In the genomic region with DNA sequence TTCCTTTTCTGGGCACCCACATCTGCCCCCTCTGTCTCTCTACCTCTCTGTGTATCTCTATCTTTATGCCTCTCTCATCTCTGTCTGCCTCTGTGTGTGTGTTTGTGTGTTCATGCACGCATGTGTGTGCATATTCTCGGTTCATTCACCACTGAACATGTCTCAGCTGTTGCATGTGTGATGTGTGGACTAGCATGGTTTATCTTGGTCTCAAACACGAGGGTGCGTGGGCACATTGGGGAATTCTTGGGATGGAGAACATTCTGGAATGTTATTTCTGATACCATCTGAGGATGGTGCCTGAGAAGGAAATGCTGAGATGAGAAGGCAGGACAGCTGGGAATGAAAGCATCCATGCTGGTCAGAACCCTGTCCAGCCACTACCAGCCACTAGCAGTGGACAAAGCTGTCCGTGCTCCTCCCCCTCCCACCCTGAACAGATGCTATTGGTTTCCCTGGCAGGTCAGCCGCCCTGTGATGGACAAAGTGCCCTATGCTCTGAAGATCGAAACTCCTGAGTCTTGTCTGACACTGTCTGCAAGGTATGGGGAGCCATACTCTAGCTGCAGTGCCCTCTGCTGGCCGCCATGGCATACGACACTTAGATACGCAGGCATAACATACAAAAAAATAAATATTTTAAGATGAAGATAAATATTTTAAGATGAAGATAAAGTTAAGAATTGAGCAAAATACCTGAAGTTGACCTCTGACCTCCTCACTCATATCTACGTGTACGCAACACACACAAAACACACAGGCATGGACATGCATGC, we compare ENCODE assay signal across 10 mouse cellular contexts. TPM values are rescaled to one million over a fixed set of nuclear protein-coding genes. Genes with fewer than 3 reads are reported as not detected.
DNase-seq lines count a peak whose midpoint lies in the region; ATAC-seq and TF ChIP-seq lines count a peak whose summit lies in the region.
"Had no signal": no experiment of that assay in that cellular context is flagged by ENCODE, and none has a peak within 500 bp of the region (broad histone marks: within the 10 kb centered on the region; RNA-seq: fewer than 3 reads in every experiment).

No protein-coding gene starts in this region.

- H3ac ChIP-seq in C2C12 (ENCODE audit: control insufficient read depth, insufficient read length, low read depth): no peak overlapping the region

- peak; percentile 46 for TF ChIP-seq CTCF in C2C12 (IDR thresholded peaks at IDR 0.05; ENCODE audit: control insufficient read depth, insufficient read depth, insufficient read length)

- no peak overlapping the region for H3K9ac ChIP-seq in hindbrain, embryonic 13.5 days
- H3K9ac ChIP-seq in forebrain, embryonic 12.5 days: no peak overlapping the region
- H3K9ac ChIP-seq: embryonic facial prominence, embryonic 15.5 days; liver, embryonic 15.5 days had no signal

- H3K79me3 ChIP-seq in C2C12 (ENCODE audit: low read depth): no peaks in the 10 kb centered on the region

- 51% methylated on average over 12 of the region's 12 CpGs for WGBS in hindbrain, embryonic 10.5 days
- 53% methylated on average over 12 of the region's 12 CpGs for WGBS in hindbrain, embryonic 13.5 days
- WGBS in forebrain, embryonic 12.5 days: 48% methylated on average over 12 of the region's 12 CpGs

- H3K36me3 ChIP-seq in hindbrain, embryonic 10.5 days: no peaks in the 10 kb centered on the region
- no peaks in the 10 kb centered on the region; the same call in 1 of the 2 replicates for H3K36me3 ChIP-seq in hindbrain, embryonic 13.5 days
- no peaks in the 10 kb centered on the region for H3K36me3 ChIP-seq in C2C12 (ENCODE audit: control insufficient read depth, insufficient read depth)
- H3K36me3 ChIP-seq in forebrain, embryonic 12.5 days (replicated peaks): no peaks in the 10 kb centered on the region
- H3K36me3 ChIP-seq: embryonic facial prominence, embryonic 15.5 days; liver, embryonic 15.5 days had no signal

- no peaks in the 10 kb centered on the region for H3K79me2 ChIP-seq in C2C12 (ENCODE audit: control insufficient read depth, insufficient read depth)

- no peak overlapping the region for H3K27ac ChIP-seq in hindbrain, embryonic 10.5 days
- H3K27ac ChIP-seq in hindbrain, embryonic 13.5 days: no peak overlapping the region
- no peak overlapping the region for H3K27ac ChIP-seq in forebrain, embryonic 12.5 days
- H3K27ac ChIP-seq: embryonic facial prominence, embryonic 15.5 days; liver, embryonic 15.5 days had no signal

- no peak for ATAC-seq in hindbrain, embryonic 13.5 days (ENCODE audit: low FRiP score)
- ATAC-seq in forebrain, embryonic 12.5 days (ENCODE audit: low FRiP score): peak; percentile 27; the same call in 1 of the 2 replicates

- no peak overlapping the region for H3K4me2 ChIP-seq in hindbrain, embryonic 13.5 days
- H3K4me2 ChIP-seq in forebrain, embryonic 12.5 days: no peak overlapping the region
- H3K4me2 ChIP-seq: embryonic facial prominence, embryonic 15.5 days; liver, embryonic 15.5 days had no signal

- H3K9me3 ChIP-seq in hindbrain, embryonic 10.5 days: no peaks in the 10 kb centered on the region
- H3K9me3 ChIP-seq in hindbrain, embryonic 13.5 days: no peaks in the 10 kb centered on the region
- no peaks in the 10 kb centered on the region for H3K9me3 ChIP-seq in forebrain, embryonic 12.5 days
- H3K9me3 ChIP-seq: embryonic facial prominence, embryonic 15.5 days; liver, embryonic 15.5 days had no signal

- peaks cover 8% of the 10 kb centered on the region for H3K4me1 ChIP-seq in hindbrain, embryonic 10.5 days (replicated peaks)
- H3K4me1 ChIP-seq in hindbrain, embryonic 13.5 days (replicated peaks): peaks cover 20% of the 10 kb centered on the region
- no peaks in the 10 kb centered on the region for H3K4me1 ChIP-seq in forebrain, embryonic 12.5 days
- H3K4me1 ChIP-seq: liver, embryonic 15.5 days had no signal

- peak; percentile 55 for DNase-seq in hindbrain, embryonic 10.5 days (ENCODE audit: low spot score)
- DNase-seq in adrenal gland, postnatal 14 days: peak; percentile 71
- DNase-seq in kidney, postnatal 25 days: peak; percentile 52 to 70
- DNase-seq in lung, postnatal 4 days: peak; percentile 56 to 57
- DNase-seq in thymus, postnatal 25 days: peak; percentile 40

- H3K27me3 ChIP-seq in hindbrain, embryonic 10.5 days (ENCODE audit: insufficient read depth, poor library complexity, severe bottlenecking): no peaks in the 10 kb centered on the region
- H3K27me3 ChIP-seq in hindbrain, embryonic 13.5 days: no peaks in the 10 kb centered on the region
- H3K27me3 ChIP-seq in C2C12 (ENCODE audit: control insufficient read depth, insufficient read depth, insufficient read length): peaks cover 73% of the 10 kb centered on the region
- peaks cover 10% of the 10 kb centered on the region; the same call in 1 of the 2 replicates for H3K27me3 ChIP-seq in forebrain, embryonic 12.5 days
- H3K27me3 ChIP-seq: embryonic facial prominence, embryonic 15.5 days; liver, embryonic 15.5 days had no signal

- no peak overlapping the region for H3K4me3 ChIP-seq in hindbrain, embryonic 10.5 days
- no peak overlapping the region for H3K4me3 ChIP-seq in hindbrain, embryonic 13.5 days
- no peak overlapping the region for H3K4me3 ChIP-seq in C2C12 (ENCODE audit: insufficient read depth, poor library complexity, severe bottlenecking)
- H3K4me3 ChIP-seq in forebrain, embryonic 12.5 days (replicated peaks): no peak overlapping the region
- H3K4me3 ChIP-seq: embryonic facial prominence, embryonic 15.5 days; liver, embryonic 15.5 days had no signal

TF ChIP-seq in C2C12, 6 proteins besides CTCF, POLR2A, EP300 and RAD21:
- TF ChIP-seq MYOD1 (IDR thresholded peaks at IDR 0.05; ENCODE audit: control insufficient read depth, insufficient read length, low read depth): no peak
- TF ChIP-seq CEBPB (IDR thresholded peaks at IDR 0.05; ENCODE audit: low read depth): no peak
- no peak for TF ChIP-seq MAX (IDR thresholded peaks at IDR 0.05)
- TF ChIP-seq MYOG (IDR thresholded peaks at IDR 0.05; ENCODE audit: control insufficient read depth, extremely low read depth, insufficient read length): no peak
- TF ChIP-seq FOSL1 (IDR thresholded peaks at IDR 0.05; ENCODE audit: insufficient read depth, low read length, poor library complexity, severe bottlenecking): no peak
- TF ChIP-seq USF1 (IDR thresholded peaks at IDR 0.05; ENCODE audit: low read depth): no peak

RNA-seq across cellular contexts. Expression of gene Nr2c2, which starts 25.3 kb away (rescaled TPM):
- 14.6 and 16.8 TPM in 2 replicates for polyA plus RNA-seq in hindbrain, embryonic 10.5 days (2016; fragmentation: Nextera tagmentation; extraction: Ambion mirVana)
- 22.9 and 23.7 TPM in 2 replicates for polyA plus RNA-seq in hindbrain, embryonic 13.5 days (2015; fragmentation: Nextera tagmentation; extraction: Ambion mirVana)
- 5.6 TPM for polyA plus RNA-seq in C2C12 (2012; fragmentation: generic; extraction: Trizol)
- total RNA-seq in adrenal gland, postnatal 14 days (2021): 35.9 and 42.7 TPM in 2 replicates
- 24.0 and 36.0 TPM in 2 replicates for polyA plus RNA-seq in forebrain, embryonic 12.5 days (2016; fragmentation: Nextera tagmentation; extraction: Ambion mirVana)
